In genomic region chr2:83941378-83941777, GRCm38 (mm10) we compare ENCODE assay signal across 8 mouse cellular contexts. TPM values are rescaled to one million over a fixed set of nuclear protein-coding genes. Genes with fewer than 3 reads are reported as not detected.
A peak's percentile ranks its signal among the peaks of the same experiment; 100 is the strongest.
DNase-seq lines count a peak whose midpoint lies in the region; ATAC-seq and TF ChIP-seq lines count a peak whose summit lies in the region.

No protein-coding gene starts in this region.

- no peaks in the 10 kb centered on the region for H3K27me3 ChIP-seq in embryonic facial prominence, embryonic 15.5 days
- H3K27me3 ChIP-seq in intestine, embryonic 15.5 days (replicated peaks) = no peaks in the 10 kb centered on the region
- H3K27me3 ChIP-seq in neural tube, embryonic 13.5 days = no peaks in the 10 kb centered on the region
- H3K27me3 ChIP-seq in cerebellum, adult 2 months (ENCODE audit: control insufficient read depth, insufficient read depth, low read length) = no peaks in the 10 kb centered on the region

- no peak for DNase-seq in left cerebral cortex, adult 2 months (ENCODE audit: extremely low spot score in 1 of 2, low spot score in 2 of 2)
- no peak for DNase-seq in left cerebral cortex, adult 18-20 months (ENCODE audit: low spot score in 2 of 2)
- DNase-seq in cerebellum, adult 2 months = no peak
- DNase-seq in kidney, adult 9 months = no peak
- DNase-seq in kidney, postnatal 14 days = no peak

- peaks cover 4% of the 10 kb centered on the region for H3K4me1 ChIP-seq in embryonic facial prominence, embryonic 15.5 days
- H3K4me1 ChIP-seq in intestine, embryonic 15.5 days (replicated peaks) = 0 out of 2 replicates have a peak, but pooled peaks cover 4% of the 10 kb centered on the region
- peaks cover 10% of the 10 kb centered on the region for H3K4me1 ChIP-seq in neural tube, embryonic 13.5 days (replicated peaks)
- no peaks in the 10 kb centered on the region for H3K4me1 ChIP-seq in cerebellum, adult 2 months (ENCODE audit: control insufficient read depth, insufficient read depth, low read length)

- H3K4me3 ChIP-seq in left cerebral cortex, adult 2 months = peak overlapping the region; percentile 37
- H3K4me3 ChIP-seq in embryonic facial prominence, embryonic 15.5 days (replicated peaks) = peak overlapping the region; percentile 25; the same call in 1 of the 2 replicates
- no peak overlapping the region for H3K4me3 ChIP-seq in intestine, embryonic 15.5 days (replicated peaks)
- H3K4me3 ChIP-seq in neural tube, embryonic 13.5 days = peak overlapping the region; percentile 24
- H3K4me3 ChIP-seq in cerebellum, adult 2 months (replicated peaks; ENCODE audit: insufficient read depth, low read depth, low read length) = no peak overlapping the region

- no peak overlapping the region for H3K27ac ChIP-seq in left cerebral cortex, adult 2 months
- no peak overlapping the region for H3K27ac ChIP-seq in embryonic facial prominence, embryonic 15.5 days (replicated peaks)
- H3K27ac ChIP-seq in intestine, embryonic 15.5 days = no peak overlapping the region
- H3K27ac ChIP-seq in neural tube, embryonic 13.5 days (replicated peaks) = 0 out of 2 replicates have a peak overlapping the region, but pooled peaks have one; percentile 10
- H3K27ac ChIP-seq in cerebellum, adult 2 months (ENCODE audit: insufficient read depth, low read length) = no peak overlapping the region

- TF ChIP-seq CTCF in left cerebral cortex, adult 2 months (IDR thresholded peaks at IDR 0.05) = no peak
- no peak for TF ChIP-seq CTCF in cerebellum, adult 2 months (IDR thresholded peaks at IDR 0.05; ENCODE audit: borderline replicate concordance, insufficient read depth, low read depth, low read length)

- no peaks in the 10 kb centered on the region for H3K36me3 ChIP-seq in embryonic facial prominence, embryonic 15.5 days
- no peaks in the 10 kb centered on the region for H3K36me3 ChIP-seq in intestine, embryonic 15.5 days
- H3K36me3 ChIP-seq in neural tube, embryonic 13.5 days = no peaks in the 10 kb centered on the region

- 30% methylated on average over 3 of the region's 3 CpGs for WGBS in embryonic facial prominence, embryonic 15.5 days
- WGBS in intestine, embryonic 15.5 days = 45% methylated on average over 3 of the region's 3 CpGs
- WGBS in neural tube, embryonic 13.5 days = 46% methylated on average over 3 of the region's 3 CpGs
- WGBS in cerebellum, adult 2 months = 20% methylated on average over 3 of the region's 3 CpGs

- no peak for ATAC-seq in embryonic facial prominence, embryonic 15.5 days (ENCODE audit: insufficient number of reproducible peaks, low FRiP score, low TSS enrichment, low read depth)
- ATAC-seq in intestine, embryonic 15.5 days = no peak
- ATAC-seq in neural tube, embryonic 13.5 days (ENCODE audit: low read depth) = peak; percentile 75

- H3K9ac ChIP-seq in embryonic facial prominence, embryonic 15.5 days = no peak overlapping the region
- H3K9ac ChIP-seq in intestine, embryonic 15.5 days = no peak overlapping the region
- no peak overlapping the region for H3K9ac ChIP-seq in neural tube, embryonic 13.5 days

- TF ChIP-seq POLR2A in cerebellum, adult 2 months (IDR thresholded peaks at IDR 0.05; ENCODE audit: borderline replicate concordance, insufficient read depth, low read length) = no peak

- no peaks in the 10 kb centered on the region for H3K9me3 ChIP-seq in embryonic facial prominence, embryonic 15.5 days (replicated peaks)
- no peaks in the 10 kb centered on the region for H3K9me3 ChIP-seq in intestine, embryonic 15.5 days
- no peaks in the 10 kb centered on the region for H3K9me3 ChIP-seq in neural tube, embryonic 13.5 days

- intact Hi-C loops in left cerebral cortex, adult 2 months (cut with DNase I) = no loop called here

- H3K4me2 ChIP-seq in embryonic facial prominence, embryonic 15.5 days (replicated peaks) = peak overlapping the region; percentile 51
- H3K4me2 ChIP-seq in intestine, embryonic 15.5 days (replicated peaks) = peak overlapping the region; percentile 56; the same call in 1 of the 2 replicates
- H3K4me2 ChIP-seq in neural tube, embryonic 13.5 days = peak overlapping the region; percentile 50

RNA-seq across cellular contexts. Expression of gene Zswim2, which starts 0.3 kb away (rescaled TPM):
- total RNA-seq in left cerebral cortex, adult 2 months (2021) = not detected
- not detected for total RNA-seq in left cerebral cortex, adult 18-20 months (2021)
- polyA plus RNA-seq in embryonic facial prominence, embryonic 15.5 days (2015; fragmentation: Nextera tagmentation; extraction: Ambion mirVana) = 0.51 and 1.0 TPM in 2 replicates
- polyA plus RNA-seq in intestine, embryonic 15.5 days (2015; fragmentation: Nextera tagmentation; extraction: Ambion mirVana) = not detected in 2 replicates
- not detected in 2 replicates for polyA plus RNA-seq in neural tube, embryonic 13.5 days (2015; fragmentation: Nextera tagmentation; extraction: Ambion mirVana)
- not detected in 2 replicates for polyA plus RNA-seq in cerebellum, adult 2 months (2012; rRNA removed)

RNA-seq across cellular contexts. Expression of gene Gm13698, which starts 14.1 kb away (rescaled TPM):
- 1 to 10 TPM; 1.6 to 1.7 TPM for total RNA-seq in left cerebral cortex, adult 2 months (2021)
- total RNA-seq in left cerebral cortex, adult 18-20 months (2021) = 1 to 10 TPM; 1.3 to 1.5 TPM
- polyA plus RNA-seq in embryonic facial prominence, embryonic 15.5 days (2015; fragmentation: Nextera tagmentation; extraction: Ambion mirVana) = not detected in 2 replicates
- polyA plus RNA-seq in intestine, embryonic 15.5 days (2015; fragmentation: Nextera tagmentation; extraction: Ambion mirVana) = not detected in 2 replicates
- not detected in 2 replicates for polyA plus RNA-seq in neural tube, embryonic 13.5 days (2015; fragmentation: Nextera tagmentation; extraction: Ambion mirVana)
- polyA plus RNA-seq in cerebellum, adult 2 months (2012; rRNA removed) = not detected in 2 replicates

RNA-seq across cellular contexts. Expression of gene Gm13693, which starts 19.9 kb away (rescaled TPM):
- 1 to 10 TPM; 1.6 to 1.7 TPM for total RNA-seq in left cerebral cortex, adult 2 months (2021)
- total RNA-seq in left cerebral cortex, adult 18-20 months (2021) = 1 to 10 TPM; 1.3 to 1.5 TPM
- polyA plus RNA-seq in embryonic facial prominence, embryonic 15.5 days (2015; fragmentation: Nextera tagmentation; extraction: Ambion mirVana) = not detected in 2 replicates
- not detected in 2 replicates for polyA plus RNA-seq in intestine, embryonic 15.5 days (2015; fragmentation: Nextera tagmentation; extraction: Ambion mirVana)
- not detected in 2 replicates for polyA plus RNA-seq in neural tube, embryonic 13.5 days (2015; fragmentation: Nextera tagmentation; extraction: Ambion mirVana)
- not detected in 2 replicates for polyA plus RNA-seq in cerebellum, adult 2 months (2012; rRNA removed)

RNA-seq across cellular contexts. Expression of gene Gm13695, which starts 25.7 kb away (rescaled TPM):
- total RNA-seq in left cerebral cortex, adult 2 months (2021) = not detected
- 1 to 10 TPM in 1 of 2 experiments, not detected in 1; 1.3 TPM for total RNA-seq in left cerebral cortex, adult 18-20 months (2021)
- not detected in 2 replicates for polyA plus RNA-seq in embryonic facial prominence, embryonic 15.5 days (2015; fragmentation: Nextera tagmentation; extraction: Ambion mirVana)
- not detected in 2 replicates for polyA plus RNA-seq in intestine, embryonic 15.5 days (2015; fragmentation: Nextera tagmentation; extraction: Ambion mirVana)
- not detected in 2 replicates for polyA plus RNA-seq in neural tube, embryonic 13.5 days (2015; fragmentation: Nextera tagmentation; extraction: Ambion mirVana)
- not detected in 2 replicates for polyA plus RNA-seq in cerebellum, adult 2 months (2012; rRNA removed)

RNA-seq across cellular contexts. Expression of gene Gm13696, which starts 31.5 kb away (rescaled TPM):
- 1 to 10 TPM; 1.6 to 1.7 TPM for total RNA-seq in left cerebral cortex, adult 2 months (2021)
- 1 to 10 TPM; 1.3 to 1.5 TPM for total RNA-seq in left cerebral cortex, adult 18-20 months (2021)
- not detected in 2 replicates for polyA plus RNA-seq in embryonic facial prominence, embryonic 15.5 days (2015; fragmentation: Nextera tagmentation; extraction: Ambion mirVana)
- polyA plus RNA-seq in intestine, embryonic 15.5 days (2015; fragmentation: Nextera tagmentation; extraction: Ambion mirVana) = not detected in 2 replicates
- polyA plus RNA-seq in neural tube, embryonic 13.5 days (2015; fragmentation: Nextera tagmentation; extraction: Ambion mirVana) = not detected in 2 replicates
- not detected in 2 replicates for polyA plus RNA-seq in cerebellum, adult 2 months (2012; rRNA removed)

Comparison
In these comparisons a context has a peak if more than half of its experiments do, and no peak if none do; other contexts are left out.
1. H3K4me3 ChIP-seq: peak in left cerebral cortex, adult 2 months (single experiment), embryonic facial prominence, embryonic 15.5 days (single experiment) and neural tube, embryonic 13.5 days (single experiment); none in intestine, embryonic 15.5 days (single experiment) and cerebellum, adult 2 months (single experiment).
2. Peak in every context shown above with its lines, with median percentiles within 50 percentile points of each other: H3K4me2 ChIP-seq.